Mouse (Mus musculus) heart, postnatal 0 days (tissue): Measurements from ENCODE around the gene Shisa6. TPM values are rescaled to one million over a fixed set of nuclear protein-coding genes. Genes with fewer than 3 reads are reported as not detected.

Experiments
- ATAC-seq: fragments of 200-750 bp; cut with Nextera tagmentation; 2 replicates; pipeline ENCODE4 v1.8.0; 2017; ENCODE audit warnings: low read depth, moderate number of reproducible peaks, moderate library complexity; ENCODE audit not compliant: insufficient read depth
- DNase-seq: peaks from one replicate; pipeline ENCODE4 v3.0.0-alpha.2; 2016; ENCODE audit warnings: low spot score
- H3K27ac ChIP-seq: fragments of 300-500 bp; sonication (generic); 2 replicates; pipeline ENCODE4 v1.5.1; 2014; ENCODE audit warnings: low read depth, mild to moderate bottlenecking
- H3K27me3 ChIP-seq: fragments of 300-500 bp; sonication (generic); 2 replicates; pipeline ENCODE4 v1.6.1; 2014; ENCODE audit warnings: low read length, mixed read lengths; ENCODE audit not compliant: control insufficient read depth, insufficient read depth
- H3K36me3 ChIP-seq: fragments of 300-500 bp; sonication (generic); replicated peaks from 2 replicates; pipeline ENCODE4 v1.6.1; 2014; ENCODE audit warnings: low read length, mixed read lengths; ENCODE audit not compliant: control insufficient read depth, insufficient read depth
- H3K4me1 ChIP-seq: fragments of 300-500 bp; sonication (generic); 2 replicates; pipeline ENCODE4 v1.6.1; 2014; ENCODE audit warnings: antibody characterized with exemption; ENCODE audit not compliant: control insufficient read depth, insufficient read depth
- H3K4me2 ChIP-seq: fragments of 300-500 bp; sonication (generic); 2 replicates; pipeline ENCODE4 v1.6.1; 2014; ENCODE audit warnings: low read depth, mild to moderate bottlenecking, low read length, moderate library complexity
- H3K4me3 ChIP-seq: fragments of 300-500 bp; sonication (generic); 2 replicates; pipeline ENCODE4 v1.5.1; 2014; ENCODE audit warnings: low read depth, low read length
- H3K9ac ChIP-seq: fragments of 300-500 bp; sonication (generic); replicated peaks from 2 replicates; pipeline ENCODE4 v1.6.1; 2014; ENCODE audit warnings: low read depth, low read length, mixed read lengths
- H3K9me3 ChIP-seq: fragments of 300-500 bp; sonication (generic); replicated peaks from 2 replicates; pipeline ENCODE4 v1.6.1; 2016; ENCODE audit warnings: low read length; ENCODE audit not compliant: control insufficient read depth
- CTCF ChIP-seq: IDR thresholded peaks from 2 replicates; pipeline ENCODE4 v1.5.1; 2016; ENCODE audit warnings: antibody characterized with exemption, control low read depth, low read depth
- EP300 ChIP-seq: IDR thresholded peaks from 2 replicates; pipeline ENCODE4 v1.6.1; 2016; ENCODE audit warnings: antibody characterized with exemption, low read depth
- WGBS: fragments of 180-500 bp; shearing (Covaris S2); extraction: QIAGEN DNeasy Blood & Tissue Kit; methylation state at CpG from one replicate; pipeline ENCODE4 v1.1.7; 2014; 5-methylcytosine and 5-hydroxymethylcytosine counted together
- polyA plus RNA-seq: library from polyadenylated mRNA; unstranded; fragments of >200 nt; fragmentation: Nextera tagmentation; extraction: Ambion mirVana; gene quantifications from 2 replicates; pipeline ENCODE4 v1.2.1, GENCODE M21; 2015
- total RNA-seq: library from RNA; depleted of rRNA; stranded (reverse); fragments of >200 nt; gene quantifications from 2 replicates; pipeline ENCODE4 v1.2.3, GENCODE M21; 2014; ENCODE audit warnings: low replicate concordance

The Shisa6 gene
- total and polyA plus RNA-seq, 2 experiments from 2014 or later: 0.11 to 0.18 TPM

GRCm38 (mm10) chr11:66537820-66538219, 12.1 kb upstream of the Shisa6 start:
- WGBS: 67% methylated on average over 1 of the region's 1 CpGs
- Histone ChIP-seq H3K9ac (no peak overlapping the region), H3K4me3 (no peak overlapping the region), H3K36me3 (no peaks in the 10 kb centered on the region), H3K4me1 (no peaks in the 10 kb centered on the region; the same call in 1 of the 2 replicates), H3K4me2 (no peak overlapping the region), H3K9me3 (no peaks in the 10 kb centered on the region), H3K27me3 (no peaks in the 10 kb centered on the region), H3K27ac (no peak overlapping the region)
- TF ChIP-seq EP300: no peak
- no peak for ATAC-seq
- DNase-seq: no peak

DNA sequence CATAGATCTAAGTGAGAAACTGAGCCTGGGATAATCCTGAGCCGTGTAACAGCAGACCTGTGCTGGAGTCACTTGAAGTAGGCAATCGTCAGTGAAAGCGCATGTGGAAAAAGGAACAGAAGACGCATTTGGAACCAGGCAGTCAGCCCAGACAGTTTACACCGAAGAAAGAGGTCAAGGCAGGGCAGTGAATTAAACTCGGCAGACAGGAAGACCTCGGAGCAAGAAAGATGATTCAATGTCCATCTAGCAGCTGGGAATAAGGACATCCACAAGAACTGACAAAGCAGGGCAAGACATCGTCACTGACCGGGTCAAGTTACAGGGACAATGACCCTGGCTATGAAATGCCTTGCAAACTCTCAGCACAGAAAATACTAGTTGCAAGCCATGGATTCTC, 10.1 kb upstream of the Shisa6 start:
- ATAC-seq (no peak), DNase-seq (no peak)
- H3K9me3 ChIP-seq: no peaks in the 10 kb centered on the region
- no peak overlapping the region for H3K9ac ChIP-seq
- WGBS: 68% methylated on average over 9 of the region's 9 CpGs
- no peak overlapping the region for H3K27ac ChIP-seq
- no peaks in the 10 kb centered on the region for H3K27me3 ChIP-seq
- H3K4me3 ChIP-seq: no peak overlapping the region
- no peak for TF ChIP-seq EP300
- TF ChIP-seq CTCF: no peak
- no peaks in the 10 kb centered on the region for H3K36me3 ChIP-seq
- H3K4me1 ChIP-seq: no peaks in the 10 kb centered on the region
- H3K4me2 ChIP-seq: no peak overlapping the region

DNA sequence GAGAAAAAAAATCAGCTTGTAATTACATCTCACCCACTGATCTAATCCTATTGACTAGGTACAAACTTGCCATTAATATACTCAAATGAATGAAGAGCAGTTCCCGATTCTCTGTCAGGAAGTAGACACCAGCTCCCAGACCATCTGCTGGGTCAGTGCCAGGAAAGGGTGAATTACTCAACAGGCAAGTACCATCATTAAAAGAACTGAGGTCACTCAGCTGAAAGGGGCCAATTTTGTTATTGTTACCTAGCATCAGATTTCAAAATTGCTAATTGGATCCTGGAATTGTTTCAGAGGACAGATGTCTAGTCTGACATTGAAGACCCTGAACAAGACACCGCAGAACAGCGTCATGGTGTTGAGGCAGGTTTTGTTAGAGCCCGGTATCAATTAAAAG, 9.4 kb upstream of the Shisa6 start:
- Histone ChIP-seq H3K36me3 (no peaks in the 10 kb centered on the region), H3K4me1 (no peaks in the 10 kb centered on the region), H3K27me3 (no peaks in the 10 kb centered on the region), H3K9me3 (no peaks in the 10 kb centered on the region), H3K27ac (no peak overlapping the region), H3K4me2 (no peak overlapping the region), H3K9ac (no peak overlapping the region), H3K4me3 (no peak overlapping the region)
- ATAC-seq (no peak), DNase-seq (no peak)
- no peak for TF ChIP-seq CTCF
- TF ChIP-seq EP300: no peak
- WGBS: 83% methylated on average over 4 of the region's 4 CpGs

- WGBS: 82% methylated on average over 4 of the region's 4 CpGs
- Histone ChIP-seq H3K4me3 (no peak overlapping the region), H3K27ac (no peak overlapping the region), H3K36me3 (no peaks in the 10 kb centered on the region), H3K4me2 (no peak overlapping the region), H3K9me3 (no peaks in the 10 kb centered on the region), H3K4me1 (no peaks in the 10 kb centered on the region), H3K27me3 (no peaks in the 10 kb centered on the region), H3K9ac (no peak overlapping the region)
- TF ChIP-seq CTCF: no peak
- no peak for TF ChIP-seq EP300
- ATAC-seq: no peak
- no peak for DNase-seq
Observed at GRCm38 (mm10) chr11:66534291-66534690, 8.5 kb upstream of the Shisa6 start.

DNA sequence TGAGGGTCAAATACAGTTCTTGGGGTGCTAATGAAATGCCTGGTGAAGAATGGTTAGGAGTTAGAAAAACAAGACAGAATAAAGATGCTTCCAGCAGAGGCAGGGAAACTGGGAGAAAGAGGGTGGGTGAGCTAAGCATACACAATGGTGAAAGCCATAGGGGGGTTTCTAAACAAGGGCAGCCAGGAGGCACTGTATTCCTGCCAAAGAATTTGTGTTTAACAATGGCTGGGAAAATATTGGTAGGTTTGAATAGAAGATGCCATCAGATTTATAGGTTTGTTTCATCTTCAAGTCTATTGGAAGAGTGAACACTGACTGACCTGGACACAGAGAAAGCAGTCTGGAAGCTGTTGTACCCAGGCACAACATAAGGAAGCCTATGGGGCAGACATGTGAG, 2.4 kb upstream of the Shisa6 start:
- no peak for DNase-seq
- no peak for ATAC-seq
- peaks cover 60% of the 10 kb centered on the region for H3K27me3 ChIP-seq
- no peaks in the 10 kb centered on the region for H3K4me1 ChIP-seq
- H3K9me3 ChIP-seq: no peaks in the 10 kb centered on the region
- H3K4me2 ChIP-seq: no peak overlapping the region
- no peak overlapping the region for H3K9ac ChIP-seq
- no peak overlapping the region for H3K27ac ChIP-seq
- no peaks in the 10 kb centered on the region for H3K36me3 ChIP-seq
- no peak overlapping the region for H3K4me3 ChIP-seq
- TF ChIP-seq EP300 (no peak), CTCF (no peak)

GRCm38 (mm10) chr11:66527343-66527742, 1.6 kb upstream of the Shisa6 start:
- no peak for DNase-seq
- H3K4me1 ChIP-seq: no peaks in the 10 kb centered on the region
- H3K4me2 ChIP-seq: no peak overlapping the region
- H3K27me3 ChIP-seq: peaks cover 68% of the 10 kb centered on the region
- H3K36me3 ChIP-seq: no peaks in the 10 kb centered on the region
- WGBS: 0% methylated on average over 5 of the region's 5 CpGs
- TF ChIP-seq EP300: no peak
- no peak; the same call in 1 of the 2 replicates for TF ChIP-seq CTCF
- no peak overlapping the region for H3K9ac ChIP-seq
- no peak for ATAC-seq
- H3K27ac ChIP-seq: no peak overlapping the region
- H3K4me3 ChIP-seq: no peak overlapping the region
- no peaks in the 10 kb centered on the region for H3K9me3 ChIP-seq
